Mouse (Mus musculus): ENCODE measurements around the gene Pcnx3. TPM values are rescaled to one million over a fixed set of nuclear protein-coding genes. Genes with fewer than 3 reads are reported as not detected.

Gene Pcnx3
- polyA plus RNA-seq, 1 experiment: 67.4 TPM

- Histone ChIP-seq H3K27me3 (ENCODE audit: control insufficient read depth, insufficient read depth, low read length) (no peaks in the 10 kb centered on the region), H3K4me1 (ENCODE audit: control insufficient read depth, insufficient read depth, low read length) (peaks cover 22% of the 10 kb centered on the region), H3K36me3 (ENCODE audit: control insufficient read depth, insufficient read depth, low read length) (peaks cover 3% of the 10 kb centered on the region; the same call in 1 of the 2 replicates), H3K27ac (ENCODE audit: control insufficient read depth, insufficient read depth, low read depth, low read length) (no peak overlapping the region), H3K4me3 (ENCODE audit: control insufficient read depth, low read depth, low read length) (no peak overlapping the region)
- TF ChIP-seq POLR2A (IDR thresholded peaks at IDR 0.05; ENCODE audit: control insufficient read depth, low read depth, low read length) (no peak), CTCF (IDR thresholded peaks at IDR 0.05; ENCODE audit: control insufficient read depth, insufficient read depth, insufficient replicate concordance, low read depth, low read length) (no peak)
These were observed 34.2 kb upstream of the Pcnx3 start for GRCm38 (mm10) chr19:5722848-5723425.

GRCm38 (mm10) chr19:5721233-5721632 is 32.5 kb upstream of the Pcnx3 start:
- Histone ChIP-seq H3K27me3 (ENCODE audit: control insufficient read depth, insufficient read depth, low read length) (no peaks in the 10 kb centered on the region), H3K36me3 (ENCODE audit: control insufficient read depth, insufficient read depth, low read length) (peaks cover 3% of the 10 kb centered on the region; the same call in 1 of the 2 replicates)
- TF ChIP-seq POLR2A (IDR thresholded peaks at IDR 0.05; ENCODE audit: control insufficient read depth, low read depth, low read length): no peak
- no peak for TF ChIP-seq CTCF (IDR thresholded peaks at IDR 0.05; ENCODE audit: control insufficient read depth, insufficient read depth, insufficient replicate concordance, low read depth, low read length)

GRCm38 (mm10) chr19:5716955-5717354 is 28.2 kb upstream of the Pcnx3 start:
- Histone ChIP-seq H3K27ac (ENCODE audit: control insufficient read depth, insufficient read depth, low read depth, low read length) (no peak overlapping the region), H3K36me3 (ENCODE audit: control insufficient read depth, insufficient read depth, low read length) (peaks cover 3% of the 10 kb centered on the region; the same call in 1 of the 2 replicates), H3K27me3 (ENCODE audit: control insufficient read depth, insufficient read depth, low read length) (no peaks in the 10 kb centered on the region), H3K4me1 (ENCODE audit: control insufficient read depth, insufficient read depth, low read length) (peaks cover 20% of the 10 kb centered on the region), H3K4me3 (ENCODE audit: control insufficient read depth, low read depth, low read length) (no peak overlapping the region)
- no peak for TF ChIP-seq CTCF (IDR thresholded peaks at IDR 0.05; ENCODE audit: control insufficient read depth, insufficient read depth, insufficient replicate concordance, low read depth, low read length)
- TF ChIP-seq POLR2A (IDR thresholded peaks at IDR 0.05; ENCODE audit: control insufficient read depth, low read depth, low read length): no peak

More at GRCm38 (mm10) chr19:5721233-5721632, 32.5 kb upstream of the Pcnx3 start:
- Histone ChIP-seq H3K4me1 (ENCODE audit: control insufficient read depth, insufficient read depth, low read length) (peaks cover 11% of the 10 kb centered on the region), H3K27ac (ENCODE audit: control insufficient read depth, insufficient read depth, low read depth, low read length) (no peak overlapping the region), H3K4me3 (ENCODE audit: control insufficient read depth, low read depth, low read length) (peak overlapping the region; percentile 33)

- Histone ChIP-seq H3K4me1 (ENCODE audit: control insufficient read depth, insufficient read depth, low read length) (peaks cover 20% of the 10 kb centered on the region), H3K27ac (ENCODE audit: control insufficient read depth, insufficient read depth, low read depth, low read length) (no peak overlapping the region), H3K36me3 (ENCODE audit: control insufficient read depth, insufficient read depth, low read length) (no peaks in the 10 kb centered on the region; the same call in 1 of the 2 replicates), H3K27me3 (ENCODE audit: control insufficient read depth, insufficient read depth, low read length) (no peaks in the 10 kb centered on the region), H3K4me3 (ENCODE audit: control insufficient read depth, low read depth, low read length) (peak overlapping the region; percentile 10; the same call in 1 of the 2 replicates)
- TF ChIP-seq POLR2A (IDR thresholded peaks at IDR 0.05; ENCODE audit: control insufficient read depth, low read depth, low read length) (no peak), CTCF (IDR thresholded peaks at IDR 0.05; ENCODE audit: control insufficient read depth, insufficient read depth, insufficient replicate concordance, low read depth, low read length) (no peak; the same call in 1 of the 2 replicates)
These were observed 27.3 kb upstream of the Pcnx3 start for GRCm38 (mm10) chr19:5715793-5716688.

- Histone ChIP-seq H3K4me3 (ENCODE audit: control insufficient read depth, low read depth, low read length) (no peak overlapping the region), H3K27ac (ENCODE audit: control insufficient read depth, insufficient read depth, low read depth, low read length) (peak overlapping the region; percentile 26; the same call in 1 of the 2 replicates), H3K4me1 (ENCODE audit: control insufficient read depth, insufficient read depth, low read length) (peaks cover 20% of the 10 kb centered on the region), H3K36me3 (ENCODE audit: control insufficient read depth, insufficient read depth, low read length) (no peaks in the 10 kb centered on the region; the same call in 1 of the 2 replicates), H3K27me3 (ENCODE audit: control insufficient read depth, insufficient read depth, low read length) (no peaks in the 10 kb centered on the region)
- TF ChIP-seq CTCF (IDR thresholded peaks at IDR 0.05; ENCODE audit: control insufficient read depth, insufficient read depth, insufficient replicate concordance, low read depth, low read length) (no peak), POLR2A (IDR thresholded peaks at IDR 0.05; ENCODE audit: control insufficient read depth, low read depth, low read length) (no peak)
These were observed 25.0 kb upstream of the Pcnx3 start for GRCm38 (mm10) chr19:5713730-5714129.

- Histone ChIP-seq H3K27ac (ENCODE audit: control insufficient read depth, insufficient read depth, low read depth, low read length) (no peak overlapping the region), H3K36me3 (ENCODE audit: control insufficient read depth, insufficient read depth, low read length) (no peaks in the 10 kb centered on the region; the same call in 1 of the 2 replicates), H3K27me3 (ENCODE audit: control insufficient read depth, insufficient read depth, low read length) (no peaks in the 10 kb centered on the region), H3K4me1 (ENCODE audit: control insufficient read depth, insufficient read depth, low read length) (peaks cover 20% of the 10 kb centered on the region), H3K4me3 (ENCODE audit: control insufficient read depth, low read depth, low read length) (no peak overlapping the region)
- no peak for TF ChIP-seq CTCF (IDR thresholded peaks at IDR 0.05; ENCODE audit: control insufficient read depth, insufficient read depth, insufficient replicate concordance, low read depth, low read length)
- no peak for TF ChIP-seq POLR2A (IDR thresholded peaks at IDR 0.05; ENCODE audit: control insufficient read depth, low read depth, low read length)
These were observed 24.5 kb upstream of the Pcnx3 start for GRCm38 (mm10) chr19:5713255-5713654.

GRCm38 (mm10) chr19:5711907-5712460 is 23.3 kb upstream of the Pcnx3 start:
- peaks cover 20% of the 10 kb centered on the region for H3K4me1 ChIP-seq (ENCODE audit: control insufficient read depth, insufficient read depth, low read length)
- H3K4me3 ChIP-seq (ENCODE audit: control insufficient read depth, low read depth, low read length): no peak overlapping the region
- TF ChIP-seq POLR2A (IDR thresholded peaks at IDR 0.05; ENCODE audit: control insufficient read depth, low read depth, low read length): no peak
- no peak for TF ChIP-seq CTCF (IDR thresholded peaks at IDR 0.05; ENCODE audit: control insufficient read depth, insufficient read depth, insufficient replicate concordance, low read depth, low read length)
- H3K36me3 ChIP-seq (ENCODE audit: control insufficient read depth, insufficient read depth, low read length): no peaks in the 10 kb centered on the region; the same call in 1 of the 2 replicates
- H3K27ac ChIP-seq (ENCODE audit: control insufficient read depth, insufficient read depth, low read depth, low read length): no peak overlapping the region
- no peaks in the 10 kb centered on the region for H3K27me3 ChIP-seq (ENCODE audit: control insufficient read depth, insufficient read depth, low read length)
